Mouse (Mus musculus): ENCODE data around the gene Tmem218.

Tmem218 gene

GRCm38 (mm10) chr9:37207929-37208411, at the start of gene Tmem218:
TSS of gene Tmem218 (plus strand) at chr9:37208223.
- peak; percentile 99 for DNase-seq (ENCODE audit: low spot score)

GRCm38 (mm10) chr9:37160686-37161085, 47.3 kb upstream of the Tmem218 start:
- no peak for DNase-seq (ENCODE audit: low spot score)

GRCm38 (mm10) chr9:37166899-37167298, 41.1 kb upstream of the Tmem218 start:
- DNase-seq (ENCODE audit: low spot score) = peak; percentile 65

- DNase-seq (ENCODE audit: low spot score) = no peak
Measured at GRCm38 (mm10) chr9:37173376-37173775, 34.6 kb upstream of the Tmem218 start.

GRCm38 (mm10) chr9:37176002-37176401, 32.0 kb upstream of the Tmem218 start:
- DNase-seq (ENCODE audit: low spot score) = no peak

- peak; percentile 83 for DNase-seq (ENCODE audit: low spot score)
Measured at GRCm38 (mm10) chr9:37177107-37177506, 30.9 kb upstream of the Tmem218 start.

GRCm38 (mm10) chr9:37177551-37177950, 30.5 kb upstream of the Tmem218 start:
- DNase-seq (ENCODE audit: low spot score) = no peak

GRCm38 (mm10) chr9:37178911-37179310, 29.1 kb upstream of the Tmem218 start:
- DNase-seq (ENCODE audit: low spot score) = peak; percentile 69

GRCm38 (mm10) chr9:37179596-37179995, 28.4 kb upstream of the Tmem218 start:
- no peak for DNase-seq (ENCODE audit: low spot score)

- no peak for DNase-seq (ENCODE audit: low spot score)
Measured at GRCm38 (mm10) chr9:37181596-37181995, 26.4 kb upstream of the Tmem218 start.

GRCm38 (mm10) chr9:37183176-37183575, 24.8 kb upstream of the Tmem218 start:
- no peak for DNase-seq (ENCODE audit: low spot score)

- no peak for DNase-seq (ENCODE audit: low spot score)
Measured at GRCm38 (mm10) chr9:37187407-37187806, 20.6 kb upstream of the Tmem218 start.

- no peak for DNase-seq (ENCODE audit: low spot score)
Measured at GRCm38 (mm10) chr9:37188024-37188423, 20.0 kb upstream of the Tmem218 start.

GRCm38 (mm10) chr9:37197067-37197466, 11.0 kb upstream of the Tmem218 start:
- DNase-seq (ENCODE audit: low spot score) = no peak

GRCm38 (mm10) chr9:37200414-37200813, 7.6 kb upstream of the Tmem218 start:
- no peak for DNase-seq (ENCODE audit: low spot score)

GRCm38 (mm10) chr9:37203884-37204283, 4.1 kb upstream of the Tmem218 start:
- DNase-seq (ENCODE audit: low spot score) = no peak

GRCm38 (mm10) chr9:37213060-37213738, 5.2 kb downstream of the Tmem218 start:
- no peak for DNase-seq (ENCODE audit: low spot score)

- DNase-seq (ENCODE audit: low spot score) = no peak
Measured at GRCm38 (mm10) chr9:37214327-37215060, 6.5 kb downstream of the Tmem218 start.

GRCm38 (mm10) chr9:37220755-37221154, 12.7 kb downstream of the Tmem218 start:
- DNase-seq (ENCODE audit: low spot score) = no peak

GRCm38 (mm10) chr9:37225581-37225980, 17.6 kb downstream of the Tmem218 start:
- DNase-seq (ENCODE audit: low spot score) = no peak

- DNase-seq (ENCODE audit: low spot score) = peak; percentile 85
Measured at GRCm38 (mm10) chr9:37229880-37230325, 21.9 kb downstream of the Tmem218 start.

GRCm38 (mm10) chr9:37230486-37231195, 22.6 kb downstream of the Tmem218 start:
- DNase-seq (ENCODE audit: low spot score) = no peak

Measured in embryo, embryonic 10 days (tissue).